Mouse (Mus musculus): ENCODE measurements around the gene Lrrfip2.
A peak's percentile ranks its signal among the peaks of the same experiment; 100 is the strongest.

Gene Lrrfip2

DNA sequence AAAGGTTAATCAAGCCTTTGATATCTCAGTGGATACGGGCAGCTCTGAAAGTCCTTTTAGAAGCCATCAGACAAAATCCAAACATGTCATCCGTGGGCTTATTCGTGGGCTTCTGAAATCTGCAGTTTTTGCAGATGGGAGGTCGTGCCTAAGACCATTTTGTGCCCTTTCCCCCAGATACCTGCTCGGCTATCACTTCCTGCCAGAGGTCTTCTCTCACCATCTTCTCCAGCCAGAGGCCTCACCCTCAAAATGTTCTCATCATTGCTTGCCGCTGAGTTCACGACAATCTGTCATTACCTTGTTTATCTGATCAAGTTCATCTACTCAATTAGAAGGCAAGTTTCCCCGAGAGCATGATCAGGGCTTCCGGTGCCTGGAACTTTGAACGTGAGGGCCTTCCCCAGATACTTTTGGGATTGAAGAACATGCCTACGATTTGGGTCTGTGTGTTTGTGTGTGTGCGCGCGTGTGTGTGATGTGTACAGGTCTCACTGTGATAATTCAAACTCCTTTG is at the start of gene Lrrfip2:
TSS of gene Lrrfip2 (plus strand) at position 467 of the 517 bp plus-strand sequence.
- peak; percentile 17 for DNase-seq (ENCODE audit: low spot score)

GRCm38 (mm10) chr9:111070546-111070961 is 46.8 kb upstream of the Lrrfip2 start:
- peak; percentile 78 for DNase-seq (ENCODE audit: low spot score)

DNA sequence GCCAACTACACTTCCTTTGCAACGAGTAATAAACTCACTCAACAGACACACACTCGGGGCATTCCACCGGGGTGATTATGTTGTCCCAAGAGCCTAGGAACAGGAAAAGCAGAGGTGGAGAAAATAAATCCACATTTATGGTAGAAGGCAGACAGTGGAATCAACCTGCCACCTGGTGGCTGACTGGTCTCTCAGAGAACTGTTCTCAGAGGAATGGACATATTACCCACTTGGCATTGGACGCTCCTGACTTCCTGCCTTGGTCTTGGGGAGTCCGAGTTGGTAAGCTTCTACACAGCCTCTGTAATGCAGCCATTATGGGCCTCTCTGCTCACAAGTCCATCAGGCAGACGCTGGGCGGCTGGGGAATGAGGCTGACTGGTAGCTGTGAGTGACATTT is 45.2 kb upstream of the Lrrfip2 start:
- DNase-seq (ENCODE audit: low spot score), result peak; percentile 43

DNA sequence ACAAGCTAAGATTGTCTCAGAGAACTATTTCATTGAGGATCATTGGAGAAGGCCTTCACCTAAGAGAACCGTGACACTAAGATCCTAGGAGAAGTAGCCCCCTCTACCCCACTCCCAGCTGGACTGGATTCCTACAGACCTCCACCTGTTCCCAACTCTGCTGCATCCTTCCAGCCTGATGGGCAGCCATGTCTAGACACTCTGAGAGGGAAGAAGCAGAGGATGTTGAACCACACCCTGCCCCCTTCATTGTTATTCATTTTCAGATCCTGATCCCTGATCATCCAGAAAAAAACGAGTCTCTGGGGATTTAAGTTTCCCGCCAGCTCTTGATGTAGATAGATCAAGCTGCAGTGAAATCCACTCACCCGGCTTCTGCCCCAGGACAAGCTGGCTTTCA is 44.4 kb upstream of the Lrrfip2 start:
- no peak for DNase-seq (ENCODE audit: low spot score)

DNA sequence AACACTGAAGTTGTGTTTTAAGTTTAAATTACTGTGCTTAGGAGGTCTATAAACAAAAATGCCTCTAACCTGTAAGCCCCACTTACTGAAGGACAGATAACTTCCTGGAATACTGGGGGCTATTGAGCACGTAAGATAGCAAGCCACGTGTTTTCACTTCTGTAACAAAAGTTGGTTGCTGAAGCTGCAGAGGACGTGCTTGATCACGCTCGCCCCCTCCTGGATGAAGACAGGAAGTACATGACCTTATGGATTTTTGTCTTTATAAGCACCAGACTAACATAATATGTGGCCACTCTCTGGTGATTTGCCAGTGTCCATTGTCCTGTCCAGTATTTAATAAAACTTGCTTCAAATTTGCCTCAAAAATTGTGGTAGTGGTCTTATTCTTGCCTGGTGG is 39.6 kb upstream of the Lrrfip2 start:
- DNase-seq (ENCODE audit: low spot score), result peak; percentile 47

DNA sequence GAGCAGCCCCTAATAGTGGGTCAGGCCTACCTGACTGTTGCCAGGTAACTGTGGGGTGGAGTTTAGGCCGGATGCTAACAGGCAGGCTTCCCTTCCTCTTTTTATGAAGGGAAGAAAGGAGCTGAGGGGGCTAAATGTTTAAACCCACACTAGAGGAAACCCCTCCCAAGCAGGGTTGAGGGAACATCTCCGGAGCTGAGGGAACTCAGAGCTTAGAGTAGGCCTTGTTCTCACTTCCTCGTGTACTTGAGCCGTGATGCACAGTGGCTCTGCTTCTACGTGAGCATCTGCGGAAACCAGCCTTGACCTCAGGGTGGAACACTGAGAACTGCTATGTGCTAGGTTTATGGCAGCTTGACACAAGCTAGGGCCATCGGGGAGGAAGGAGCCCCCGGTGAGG is 36.6 kb upstream of the Lrrfip2 start:
- DNase-seq (ENCODE audit: low spot score), result no peak

- DNase-seq (ENCODE audit: low spot score), result no peak
Measured at GRCm38 (mm10) chr9:111081765-111082164, 35.6 kb upstream of the Lrrfip2 start.

GRCm38 (mm10) chr9:111085329-111085728 is 32.1 kb upstream of the Lrrfip2 start:
- no peak for DNase-seq (ENCODE audit: low spot score)

DNA sequence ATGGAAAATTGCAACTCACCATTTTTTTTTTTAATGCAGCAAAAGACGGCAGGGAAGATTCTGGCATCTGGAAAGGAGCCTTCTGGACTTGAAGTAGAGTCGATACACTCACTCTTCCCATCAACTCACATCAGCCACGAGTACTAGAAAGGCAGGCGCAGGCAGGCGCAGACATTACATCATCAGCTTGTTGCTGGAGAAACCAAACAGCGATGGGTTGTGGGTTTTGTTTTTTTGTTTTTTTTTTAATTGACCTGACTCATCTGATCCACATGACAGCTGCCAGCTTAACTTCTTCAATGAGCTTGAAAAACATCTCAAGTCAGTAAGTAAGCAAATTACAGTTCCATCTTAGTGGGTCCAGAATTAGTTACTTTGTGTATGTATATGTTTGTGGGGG is 31.3 kb upstream of the Lrrfip2 start:
- no peak for DNase-seq (ENCODE audit: low spot score)

DNA sequence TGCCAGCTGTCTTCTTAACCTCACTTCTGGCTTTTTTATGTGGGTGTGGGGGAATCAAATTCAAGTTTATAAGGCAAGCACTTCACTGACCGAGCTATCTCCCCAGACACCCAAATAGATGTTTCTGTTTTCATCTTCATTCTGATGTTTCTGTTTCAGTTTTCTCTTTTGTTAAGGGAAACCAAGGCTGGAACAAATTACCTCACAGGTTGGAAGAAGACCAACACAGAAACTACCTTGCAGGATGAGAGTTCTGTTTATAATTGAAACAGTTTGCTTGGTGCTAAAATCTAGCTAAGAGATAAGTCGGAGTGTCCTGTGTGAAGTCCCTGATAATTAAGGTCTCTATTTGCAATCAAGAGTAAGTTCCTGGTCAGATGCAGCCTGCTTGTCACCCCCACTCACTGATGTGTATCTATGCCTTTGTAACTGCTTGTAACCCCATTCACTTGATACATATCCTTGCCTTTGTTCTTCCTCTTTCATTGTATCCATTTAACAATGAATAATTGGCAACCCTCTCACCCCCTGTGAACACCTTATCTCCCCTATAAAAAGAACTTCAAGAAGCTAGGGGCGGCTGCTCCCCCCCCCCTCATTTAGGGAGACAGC is 30.3 kb upstream of the Lrrfip2 start:
- DNase-seq (ENCODE audit: low spot score), result no peak

DNA sequence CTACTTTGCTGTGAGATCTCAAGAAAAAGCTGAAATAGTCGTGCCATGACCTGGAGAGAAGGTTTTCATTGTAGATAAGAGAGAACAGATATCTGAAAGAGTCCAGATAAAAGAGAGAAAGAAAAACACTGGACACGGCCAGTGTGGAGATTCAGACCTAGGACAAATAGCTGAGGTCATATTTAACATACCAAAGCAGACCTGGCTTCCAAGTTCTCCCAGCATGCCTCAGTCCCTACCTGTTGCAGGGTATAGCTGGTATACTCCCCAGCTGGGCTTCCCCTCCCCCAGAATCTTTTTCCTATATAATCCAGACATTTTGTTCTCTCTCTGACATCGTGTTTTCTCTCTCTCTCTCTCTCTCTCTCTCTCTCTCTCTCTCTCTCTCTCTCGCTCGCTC is 29.4 kb upstream of the Lrrfip2 start:
- no peak for DNase-seq (ENCODE audit: low spot score)

DNA sequence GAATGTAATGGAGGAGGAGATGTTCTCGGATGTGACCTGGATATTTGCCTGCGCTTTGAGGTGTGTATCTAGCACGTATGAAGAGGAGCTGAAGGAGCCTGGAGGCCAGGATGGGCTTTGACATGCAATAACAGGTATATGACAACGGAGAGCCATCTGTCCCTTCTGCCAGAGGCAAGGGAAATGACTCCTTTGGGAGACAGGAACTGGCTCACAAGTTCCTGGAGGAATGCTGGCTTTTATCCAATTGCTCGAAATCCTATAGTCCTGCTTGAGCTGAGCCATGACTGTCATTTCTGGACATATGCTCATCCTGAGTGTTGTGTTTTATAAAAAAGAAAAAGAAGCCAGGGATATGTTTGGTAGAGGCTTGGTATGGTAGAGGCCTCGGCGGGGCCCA is 28.5 kb upstream of the Lrrfip2 start:
- DNase-seq (ENCODE audit: low spot score), result no peak

DNA sequence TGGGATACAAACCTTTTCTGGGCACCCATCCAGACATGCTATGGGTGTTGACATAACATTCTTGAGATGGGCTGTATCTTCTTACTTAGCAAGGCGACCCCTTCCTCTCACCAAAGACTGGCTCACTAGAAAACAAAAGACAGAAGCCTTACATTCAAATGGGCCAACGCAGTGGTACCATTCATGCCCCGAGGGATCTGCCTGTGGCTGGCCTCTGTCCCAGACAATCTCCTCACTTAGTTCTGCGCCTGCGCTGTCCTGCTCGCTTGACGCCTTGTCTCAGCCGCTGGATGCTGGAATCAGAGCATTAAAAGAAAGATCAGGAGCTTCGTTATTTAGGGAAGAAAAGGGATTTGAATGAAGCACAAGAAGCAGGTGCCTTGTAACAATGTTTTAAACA is 24.7 kb upstream of the Lrrfip2 start:
- DNase-seq (ENCODE audit: low spot score), result no peak

DNA sequence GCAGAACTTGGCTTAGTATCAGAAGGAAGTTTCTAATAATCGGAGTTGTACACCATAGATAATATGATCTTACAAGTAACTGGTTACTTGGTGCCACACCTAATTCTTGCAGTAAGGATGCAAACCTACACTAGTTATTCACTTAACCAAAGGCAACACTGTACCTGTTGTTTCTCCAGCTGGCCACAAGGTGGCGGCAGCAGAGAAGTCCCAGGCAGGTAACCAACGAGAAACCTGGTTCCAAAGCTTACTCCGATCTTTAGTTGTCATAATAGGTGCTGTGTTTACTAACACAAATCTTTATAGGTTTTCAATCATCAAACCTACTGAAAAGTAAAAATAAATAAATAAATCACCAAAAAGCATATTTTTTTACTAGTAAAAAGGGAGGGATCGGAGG is 24.3 kb upstream of the Lrrfip2 start:
- DNase-seq (ENCODE audit: low spot score), result peak; percentile 71

- no peak for DNase-seq (ENCODE audit: low spot score)
Measured at GRCm38 (mm10) chr9:111094626-111095025, 22.8 kb upstream of the Lrrfip2 start.

DNA sequence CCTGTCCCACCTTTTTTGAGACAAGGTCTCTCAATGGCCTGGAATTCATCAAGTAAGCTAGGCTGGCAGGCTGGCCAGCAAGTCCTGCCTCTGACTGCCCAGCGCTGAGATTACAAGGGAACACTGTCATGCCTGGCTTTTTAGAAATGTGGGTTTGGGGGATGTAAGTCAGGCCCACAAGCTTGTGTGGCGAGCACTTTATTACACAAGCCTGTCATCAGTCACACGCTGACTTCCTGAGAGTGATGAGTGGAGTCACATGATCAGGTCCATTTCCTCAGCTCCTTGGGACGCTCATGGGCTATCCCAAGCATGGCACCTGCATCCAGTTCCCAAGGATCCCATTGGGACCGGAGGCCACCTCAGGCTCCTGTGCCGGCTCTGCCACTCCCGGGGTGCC is 21.7 kb upstream of the Lrrfip2 start:
- no peak for DNase-seq (ENCODE audit: low spot score)

DNA sequence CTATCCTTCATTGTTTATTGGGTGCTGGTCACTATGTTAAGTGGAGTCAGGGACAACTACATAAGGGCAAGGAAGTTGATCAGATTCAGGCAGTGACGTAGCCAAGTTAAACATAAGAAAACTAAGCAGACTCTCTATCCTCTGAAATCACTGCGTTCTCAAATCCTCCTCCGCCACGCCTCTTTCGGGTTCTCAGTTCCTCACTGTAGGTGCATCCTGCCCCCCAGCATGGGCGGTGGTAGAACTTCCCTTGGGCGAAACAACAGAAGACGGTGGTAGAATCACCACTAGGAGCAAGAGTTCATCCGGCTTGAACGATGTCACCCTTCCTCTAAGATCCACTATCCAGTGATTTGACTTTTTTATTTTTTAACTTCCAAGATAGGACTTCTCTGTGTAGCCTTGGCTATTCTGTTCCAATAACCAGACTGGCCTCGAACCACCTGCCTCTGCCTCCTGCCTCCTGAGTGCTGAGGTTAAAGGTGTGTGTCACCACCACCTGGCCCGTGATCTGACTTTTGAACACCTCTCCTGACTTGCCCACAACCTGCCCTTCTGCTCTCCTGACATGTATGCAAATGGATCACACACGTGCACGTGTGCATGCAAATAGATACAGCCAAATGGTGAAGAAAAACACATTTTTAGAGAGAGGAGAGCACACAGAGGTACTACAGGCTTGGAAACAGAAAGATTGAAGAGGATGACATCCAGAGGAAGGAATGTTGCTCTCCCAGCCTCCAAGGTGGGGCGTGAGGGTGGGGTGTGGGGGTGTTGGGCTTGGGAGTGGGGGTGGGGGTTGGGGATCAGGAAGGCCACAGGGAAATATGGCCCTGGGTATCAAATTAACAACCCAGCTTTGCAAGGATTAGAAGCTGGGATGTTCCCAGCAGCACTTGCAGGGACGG is 20.7 kb upstream of the Lrrfip2 start:
- no peak for DNase-seq (ENCODE audit: low spot score)

DNA sequence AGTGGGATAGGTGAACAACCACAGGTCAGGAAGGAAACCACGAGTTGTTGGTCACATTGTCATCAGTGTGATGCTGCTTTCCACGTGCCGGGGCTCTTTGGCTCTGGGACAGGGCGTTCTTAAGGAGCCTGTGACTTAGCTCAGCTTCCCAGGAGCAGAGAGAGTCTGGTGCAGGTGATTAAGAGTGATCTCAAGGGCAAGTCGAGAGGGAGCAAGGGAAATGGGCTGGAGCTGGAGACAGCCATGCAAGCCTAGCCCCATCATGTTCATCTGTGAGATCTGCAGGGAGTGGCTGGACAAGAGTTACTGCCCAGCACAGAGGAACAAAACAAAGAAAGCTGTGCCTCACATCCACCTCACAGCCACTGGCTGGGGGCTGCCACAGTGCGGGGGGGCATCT is 19.8 kb upstream of the Lrrfip2 start:
- no peak for DNase-seq (ENCODE audit: low spot score)

- no peak for DNase-seq (ENCODE audit: low spot score)
Measured at GRCm38 (mm10) chr9:111100406-111100805, 17.0 kb upstream of the Lrrfip2 start.

DNA sequence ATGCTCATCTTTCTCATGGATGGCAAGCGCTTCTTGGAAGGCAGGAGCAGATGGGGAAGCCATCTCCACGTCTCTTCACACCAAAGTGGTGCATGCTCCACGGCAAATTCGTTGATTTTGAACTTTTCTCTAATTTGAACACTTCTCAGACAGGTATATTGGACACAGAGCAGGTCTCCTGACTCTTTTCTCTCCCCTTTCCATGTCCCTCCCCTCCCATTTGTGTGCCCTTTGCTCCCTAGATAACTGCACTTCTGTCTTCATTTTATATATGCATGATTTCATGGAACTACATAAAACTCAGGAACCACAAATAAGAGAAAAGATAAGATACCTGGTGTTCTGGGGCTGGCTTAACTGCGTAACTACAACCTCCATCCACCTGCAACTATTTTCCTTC is 14.1 kb upstream of the Lrrfip2 start:
- DNase-seq (ENCODE audit: low spot score), result no peak

- no peak for DNase-seq (ENCODE audit: low spot score)
Measured at GRCm38 (mm10) chr9:111103893-111104292, 13.5 kb upstream of the Lrrfip2 start.

DNA sequence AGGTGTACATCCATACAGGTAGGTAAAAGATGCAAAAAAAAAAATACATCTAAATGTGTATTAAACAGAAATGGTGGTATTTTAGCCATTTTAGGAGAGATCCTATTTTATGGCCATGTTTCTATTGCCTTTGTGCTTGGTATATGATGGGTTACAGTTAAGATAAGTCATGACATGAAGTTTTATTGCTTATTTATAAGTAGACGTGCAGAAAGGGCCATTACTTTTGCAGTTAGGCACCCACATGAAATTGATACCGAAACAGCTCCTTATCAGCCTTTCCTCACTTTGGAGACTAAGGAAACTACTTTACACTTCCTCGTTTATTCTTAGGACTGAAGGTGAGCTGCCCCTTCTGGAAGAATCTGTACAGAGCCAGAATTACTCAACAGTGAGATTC is 9.5 kb upstream of the Lrrfip2 start:
- no peak for DNase-seq (ENCODE audit: low spot score)

DNA sequence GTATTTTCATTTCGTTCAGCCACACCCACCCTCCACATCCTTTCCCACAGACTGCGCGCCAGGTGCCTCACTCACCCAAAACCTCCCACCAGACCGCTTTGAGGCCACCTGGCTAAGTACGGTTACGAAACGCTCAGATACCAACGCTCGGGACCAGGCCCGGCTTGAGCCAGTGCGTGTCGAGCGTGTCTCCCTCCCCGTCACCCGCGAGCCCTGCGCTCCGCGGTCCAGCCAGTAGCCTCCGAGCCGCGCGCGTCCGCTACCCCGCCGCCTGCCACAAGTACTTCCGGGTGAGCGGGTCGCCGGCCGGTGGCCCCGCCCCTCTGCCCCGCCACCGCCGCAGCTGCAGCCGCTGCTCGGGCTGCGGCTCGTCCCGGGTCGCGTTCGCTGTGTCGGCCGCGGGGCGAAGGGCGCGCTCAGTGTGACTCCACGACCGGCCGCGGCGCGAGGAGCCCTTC is 431 bp downstream of the Lrrfip2 start:
- peak; percentile 84 for DNase-seq (ENCODE audit: low spot score)

Data from embryo, embryonic 10.5 days (tissue).